Mouse (Mus musculus): Measurements from ENCODE around the gene Zzef1. TPM values are rescaled to one million over a fixed set of nuclear protein-coding genes. Genes with fewer than 3 reads are reported as not detected.

The Zzef1 gene
- polyA plus RNA-seq, 1 experiment from 2014 or later = 6.9 TPM

DNA sequence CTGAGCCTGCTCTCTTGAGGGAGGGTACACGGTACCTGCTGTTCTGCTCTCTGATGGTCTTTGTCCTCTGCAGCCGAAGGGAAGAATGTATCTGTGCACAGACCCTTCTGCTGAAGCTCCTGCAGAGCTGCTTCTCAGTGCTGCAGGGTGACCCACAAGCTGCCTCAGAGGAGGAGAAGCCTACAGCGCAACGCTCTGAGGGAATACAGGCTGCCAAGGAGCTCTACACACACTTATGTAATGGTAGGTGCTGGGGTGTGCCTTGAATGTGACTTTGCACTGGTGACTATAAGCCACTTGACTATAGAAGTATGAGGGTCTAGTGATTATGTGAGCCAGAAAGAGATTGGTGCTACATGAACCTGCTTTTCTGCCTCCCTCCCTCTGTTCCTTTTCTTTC lies 57.1 kb downstream of the Zzef1 start:
- Histone ChIP-seq H3K27me3 (ENCODE audit: insufficient read depth, low read length) (no peaks in the 10 kb centered on the region), H3K9ac (ENCODE audit: low read depth, low read length) (no peak overlapping the region), H3K4me2 (ENCODE audit: low read length) (no peak overlapping the region), H3K4me1 (replicated peaks; ENCODE audit: insufficient read depth, low read length) (no peaks in the 10 kb centered on the region), H3K9me3 (replicated peaks; ENCODE audit: low read length) (no peaks in the 10 kb centered on the region), H3K4me3 (replicated peaks; ENCODE audit: low read depth, low read length) (no peak overlapping the region), H3K36me3 (ENCODE audit: insufficient read depth, low read length) (peaks cover 60% of the 10 kb centered on the region), H3K27ac (no peak overlapping the region)
- no peak for TF ChIP-seq CTCF (IDR thresholded peaks at IDR 0.05; ENCODE audit: low read depth)
- no peak for DNase-seq (ENCODE audit: low spot score)
- 94% methylated on average over 4 of the region's 4 CpGs for WGBS
- ATAC-seq (replicated peaks; ENCODE audit: low FRiP score, low read depth) = no peak

DNA sequence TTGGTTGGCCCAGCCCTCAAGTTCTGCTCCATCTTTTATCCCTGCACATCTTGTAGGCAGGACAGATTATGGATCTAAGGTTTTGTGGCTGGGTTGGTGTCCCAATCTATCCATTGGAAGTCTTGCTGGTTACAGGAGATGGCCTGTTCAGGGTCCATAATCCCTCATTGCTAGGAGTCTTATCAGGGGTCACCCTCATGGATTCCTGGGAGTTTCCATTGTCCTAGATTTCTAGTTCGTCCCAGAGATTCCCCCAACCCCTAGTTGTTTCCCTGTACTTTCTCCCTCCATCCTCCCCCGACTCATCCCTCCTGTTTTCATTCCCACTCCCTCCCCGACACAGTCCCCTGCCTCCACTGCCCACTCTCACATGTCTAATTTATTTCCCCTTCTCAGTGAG lies 58.2 kb downstream of the Zzef1 start:
- H3K27me3 ChIP-seq (ENCODE audit: insufficient read depth, low read length) = no peaks in the 10 kb centered on the region
- H3K9ac ChIP-seq (ENCODE audit: low read depth, low read length) = no peak overlapping the region
- peaks cover 58% of the 10 kb centered on the region for H3K36me3 ChIP-seq (ENCODE audit: insufficient read depth, low read length)
- no peak overlapping the region for H3K27ac ChIP-seq
- DNase-seq (ENCODE audit: low spot score) (no peak), ATAC-seq (replicated peaks; ENCODE audit: low FRiP score, low read depth) (no peak)
- H3K9me3 ChIP-seq (replicated peaks; ENCODE audit: low read length) = no peaks in the 10 kb centered on the region
- no peaks in the 10 kb centered on the region for H3K4me1 ChIP-seq (replicated peaks; ENCODE audit: insufficient read depth, low read length)
- H3K4me3 ChIP-seq (replicated peaks; ENCODE audit: low read depth, low read length) = no peak overlapping the region
- no peak for TF ChIP-seq CTCF (IDR thresholded peaks at IDR 0.05; ENCODE audit: low read depth)
- WGBS = 48% methylated on average over 3 of the region's 3 CpGs
- H3K4me2 ChIP-seq (ENCODE audit: low read length) = no peak overlapping the region

DNA sequence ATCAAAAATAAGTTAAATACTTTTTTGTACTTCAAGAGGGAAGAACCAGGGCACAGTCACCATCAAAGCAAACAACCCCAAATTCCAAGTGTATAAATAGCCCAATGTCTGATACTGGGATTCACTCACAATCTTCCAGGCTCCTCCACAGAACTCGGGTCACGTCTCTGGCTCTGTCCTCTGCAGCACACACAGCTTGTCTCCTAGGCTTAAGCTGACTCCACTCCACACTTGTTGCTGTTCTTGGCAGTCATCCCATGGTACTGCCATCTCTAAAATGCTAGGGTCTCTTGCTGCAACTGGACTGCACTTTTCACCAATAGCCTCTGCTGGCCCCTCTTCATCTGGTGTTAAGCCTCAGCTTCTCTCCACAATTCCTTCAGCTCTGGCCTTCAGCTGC lies 60.7 kb downstream of the Zzef1 start:
- peaks cover 57% of the 10 kb centered on the region for H3K36me3 ChIP-seq (ENCODE audit: insufficient read depth, low read length)
- ATAC-seq (replicated peaks; ENCODE audit: low FRiP score, low read depth) = no peak
- no peaks in the 10 kb centered on the region for H3K4me1 ChIP-seq (replicated peaks; ENCODE audit: insufficient read depth, low read length)
- 86% methylated on average over 2 of the region's 2 CpGs for WGBS
- no peaks in the 10 kb centered on the region for H3K27me3 ChIP-seq (ENCODE audit: insufficient read depth, low read length)
- no peaks in the 10 kb centered on the region for H3K9me3 ChIP-seq (replicated peaks; ENCODE audit: low read length)
- no peak overlapping the region for H3K9ac ChIP-seq (ENCODE audit: low read depth, low read length)
- H3K4me2 ChIP-seq (ENCODE audit: low read length) = no peak overlapping the region
- no peak for TF ChIP-seq CTCF (IDR thresholded peaks at IDR 0.05; ENCODE audit: low read depth)
- no peak overlapping the region for H3K27ac ChIP-seq
- DNase-seq (ENCODE audit: low spot score) = no peak
- H3K4me3 ChIP-seq (replicated peaks; ENCODE audit: low read depth, low read length) = no peak overlapping the region

DNA sequence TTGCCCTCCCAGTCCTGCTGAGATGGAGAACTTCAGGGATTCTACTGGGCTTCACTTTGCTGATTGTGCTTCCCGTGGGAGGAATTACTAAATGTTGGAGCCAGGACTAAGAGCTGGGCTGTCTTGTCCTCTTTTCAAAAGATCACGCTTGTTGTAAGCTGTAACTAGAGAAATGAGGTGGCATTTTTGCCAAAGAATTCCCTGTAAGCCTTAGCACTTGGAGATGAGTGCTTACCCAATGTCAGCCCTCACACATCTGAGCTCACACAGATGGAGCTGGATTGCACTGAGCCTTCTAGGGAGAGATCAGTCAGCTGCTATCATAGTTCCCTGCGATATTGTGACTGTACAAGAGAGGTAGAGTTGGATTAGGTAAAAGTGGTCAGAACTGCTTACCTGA lies 65.2 kb downstream of the Zzef1 start:
- Histone ChIP-seq H3K4me2 (ENCODE audit: low read length) (no peak overlapping the region), H3K4me1 (replicated peaks; ENCODE audit: insufficient read depth, low read length) (no peaks in the 10 kb centered on the region), H3K4me3 (replicated peaks; ENCODE audit: low read depth, low read length) (no peak overlapping the region), H3K9ac (ENCODE audit: low read depth, low read length) (no peak overlapping the region), H3K9me3 (replicated peaks; ENCODE audit: low read length) (no peaks in the 10 kb centered on the region), H3K36me3 (ENCODE audit: insufficient read depth, low read length) (peaks cover 41% of the 10 kb centered on the region), H3K27ac (no peak overlapping the region), H3K27me3 (ENCODE audit: insufficient read depth, low read length) (no peaks in the 10 kb centered on the region)
- 91% methylated on average over 3 of the region's 3 CpGs for WGBS
- no peak for ATAC-seq (replicated peaks; ENCODE audit: low FRiP score, low read depth)
- no peak for DNase-seq (ENCODE audit: low spot score)
- no peak for TF ChIP-seq CTCF (IDR thresholded peaks at IDR 0.05; ENCODE audit: low read depth)

DNA sequence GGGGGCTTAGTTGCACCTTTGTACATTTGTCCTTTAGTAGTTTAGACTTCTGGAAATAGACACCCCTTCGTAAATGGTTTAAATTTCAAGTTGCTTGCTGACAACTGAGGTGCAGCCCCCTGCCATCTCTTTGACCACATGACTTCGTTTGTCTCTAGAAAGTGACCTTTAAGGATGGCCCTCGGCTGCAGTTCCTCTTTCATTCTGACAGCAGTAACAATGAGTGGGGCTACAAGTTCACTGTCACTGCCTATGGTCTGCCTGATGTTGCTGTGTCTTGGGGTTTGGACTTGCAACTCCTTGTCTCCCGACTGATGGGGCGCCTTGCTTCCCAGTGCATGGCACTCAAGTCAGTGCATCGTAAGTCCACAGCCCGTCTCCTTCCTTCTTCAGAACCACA lies 70.4 kb downstream of the Zzef1 start:
- peaks cover 48% of the 10 kb centered on the region for H3K36me3 ChIP-seq (ENCODE audit: insufficient read depth, low read length)
- 89% methylated on average over 7 of the region's 7 CpGs for WGBS
- H3K9ac ChIP-seq (ENCODE audit: low read depth, low read length) = no peak overlapping the region
- H3K4me3 ChIP-seq (replicated peaks; ENCODE audit: low read depth, low read length) = no peak overlapping the region
- H3K27ac ChIP-seq = no peak overlapping the region
- no peak for DNase-seq (ENCODE audit: low spot score)
- H3K4me1 ChIP-seq (replicated peaks; ENCODE audit: insufficient read depth, low read length) = no peaks in the 10 kb centered on the region
- ATAC-seq (replicated peaks; ENCODE audit: low FRiP score, low read depth) = no peak
- no peak overlapping the region for H3K4me2 ChIP-seq (ENCODE audit: low read length)
- no peak for TF ChIP-seq CTCF (IDR thresholded peaks at IDR 0.05; ENCODE audit: low read depth)
- no peaks in the 10 kb centered on the region for H3K27me3 ChIP-seq (ENCODE audit: insufficient read depth, low read length)
- H3K9me3 ChIP-seq (replicated peaks; ENCODE audit: low read length) = no peaks in the 10 kb centered on the region

DNA sequence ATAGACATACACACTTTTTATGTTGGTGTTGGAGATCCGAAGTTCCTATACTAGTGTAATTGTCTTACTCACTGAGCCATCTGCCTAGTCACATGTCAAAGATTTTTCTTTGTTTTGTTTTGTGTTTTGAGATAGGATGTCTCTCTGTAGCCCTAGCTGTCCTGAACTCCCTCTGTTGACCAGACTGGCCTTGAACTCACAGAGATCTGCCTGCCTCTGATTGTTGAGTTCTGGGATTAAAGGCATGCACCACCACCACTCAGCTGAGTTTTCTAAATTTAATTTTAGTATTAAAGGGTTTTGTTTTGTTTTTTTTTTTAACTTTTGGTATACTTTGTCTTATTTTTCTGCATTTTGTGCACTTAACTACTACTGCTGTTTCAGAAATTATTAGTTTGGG lies 76.0 kb downstream of the Zzef1 start:
- Histone ChIP-seq H3K4me1 (replicated peaks; ENCODE audit: insufficient read depth, low read length) (no peaks in the 10 kb centered on the region), H3K27me3 (ENCODE audit: insufficient read depth, low read length) (no peaks in the 10 kb centered on the region), H3K4me3 (replicated peaks; ENCODE audit: low read depth, low read length) (no peak overlapping the region), H3K36me3 (ENCODE audit: insufficient read depth, low read length) (peaks cover 39% of the 10 kb centered on the region), H3K27ac (no peak overlapping the region), H3K9ac (ENCODE audit: low read depth, low read length) (no peak overlapping the region), H3K9me3 (replicated peaks; ENCODE audit: low read length) (no peaks in the 10 kb centered on the region), H3K4me2 (ENCODE audit: low read length) (no peak overlapping the region)
- DNase-seq (ENCODE audit: low spot score) (no peak), ATAC-seq (replicated peaks; ENCODE audit: low FRiP score, low read depth) (no peak)
- 80% methylated on average over 1 of the region's 1 CpGs for WGBS
- no peak for TF ChIP-seq CTCF (IDR thresholded peaks at IDR 0.05; ENCODE audit: low read depth)

DNA sequence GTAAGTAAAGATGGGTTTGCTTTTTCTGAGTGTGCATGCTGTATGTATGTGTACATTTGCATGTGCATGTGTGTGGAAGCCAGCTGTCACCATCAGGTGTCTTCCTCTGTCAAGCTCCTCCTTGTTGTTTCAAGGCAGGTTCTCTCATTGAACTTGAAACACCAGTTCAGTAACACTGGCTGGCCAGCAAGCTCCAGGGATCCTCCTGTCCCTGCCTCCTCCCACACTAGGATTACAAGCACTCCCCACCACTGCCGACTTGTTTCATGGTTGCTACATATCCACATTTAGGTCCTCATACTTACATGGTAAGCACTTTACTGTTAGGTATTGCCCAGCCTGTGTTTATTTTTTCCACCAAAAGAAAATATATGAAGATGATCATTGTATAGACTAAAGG lies 96.6 kb downstream of the Zzef1 start:
- TF ChIP-seq CTCF (IDR thresholded peaks at IDR 0.05; ENCODE audit: low read depth) = no peak
- H3K4me2 ChIP-seq (ENCODE audit: low read length) = no peak overlapping the region
- H3K9me3 ChIP-seq (replicated peaks; ENCODE audit: low read length) = no peaks in the 10 kb centered on the region
- H3K4me3 ChIP-seq (replicated peaks; ENCODE audit: low read depth, low read length) = no peak overlapping the region
- H3K4me1 ChIP-seq (replicated peaks; ENCODE audit: insufficient read depth, low read length) = no peaks in the 10 kb centered on the region
- DNase-seq (ENCODE audit: low spot score) = no peak
- no peak overlapping the region for H3K9ac ChIP-seq (ENCODE audit: low read depth, low read length)
- ATAC-seq (replicated peaks; ENCODE audit: low FRiP score, low read depth) = no peak
- 70% methylated on average over 1 of the region's 1 CpGs for WGBS
- no peak overlapping the region for H3K27ac ChIP-seq
- H3K36me3 ChIP-seq (ENCODE audit: insufficient read depth, low read length) = peaks cover 56% of the 10 kb centered on the region
- H3K27me3 ChIP-seq (ENCODE audit: insufficient read depth, low read length) = no peaks in the 10 kb centered on the region
